Mouse (Mus musculus): ENCODE data around the gene Prpf6.
A peak's percentile ranks its signal among the peaks of the same experiment; 100 is the strongest.

The Prpf6 gene

GRCm38 (mm10) chr2:181591528-181592085, at the start of gene Prpf6:
TSS of gene Prpf6 (plus strand) at chr2:181591868.
- no peak for DNase-seq (ENCODE audit: low spot score)

GRCm38 (mm10) chr2:181546142-181546541, 45.5 kb upstream of the Prpf6 start:
- DNase-seq (ENCODE audit: low spot score) = no peak

GRCm38 (mm10) chr2:181548227-181548626, 43.4 kb upstream of the Prpf6 start:
- no peak for DNase-seq (ENCODE audit: low spot score)

GRCm38 (mm10) chr2:181548682-181549081, 43.0 kb upstream of the Prpf6 start:
- DNase-seq (ENCODE audit: low spot score) = no peak

GRCm38 (mm10) chr2:181550233-181550632, 41.4 kb upstream of the Prpf6 start:
- DNase-seq (ENCODE audit: low spot score) = no peak

GRCm38 (mm10) chr2:181553772-181554171, 37.9 kb upstream of the Prpf6 start:
- DNase-seq (ENCODE audit: low spot score) = no peak

- DNase-seq (ENCODE audit: low spot score) = no peak
These were observed 24.3 kb upstream of the Prpf6 start for GRCm38 (mm10) chr2:181567338-181567737.

- peak; percentile 72 for DNase-seq (ENCODE audit: low spot score)
These were observed 23.2 kb upstream of the Prpf6 start for GRCm38 (mm10) chr2:181568272-181569008.

GRCm38 (mm10) chr2:181569856-181570255, 21.8 kb upstream of the Prpf6 start:
- no peak for DNase-seq (ENCODE audit: low spot score)

GRCm38 (mm10) chr2:181570375-181570774, 21.3 kb upstream of the Prpf6 start:
- DNase-seq (ENCODE audit: low spot score) = no peak

- no peak for DNase-seq (ENCODE audit: low spot score)
These were observed 20.6 kb upstream of the Prpf6 start for GRCm38 (mm10) chr2:181570921-181571595.

GRCm38 (mm10) chr2:181571941-181572670, 19.6 kb upstream of the Prpf6 start:
- DNase-seq (ENCODE audit: low spot score) = no peak

- DNase-seq (ENCODE audit: low spot score) = no peak
These were observed 18.4 kb upstream of the Prpf6 start for GRCm38 (mm10) chr2:181572921-181573920.

GRCm38 (mm10) chr2:181573961-181574360, 17.7 kb upstream of the Prpf6 start:
- no peak for DNase-seq (ENCODE audit: low spot score)

GRCm38 (mm10) chr2:181574921-181575545, 16.6 kb upstream of the Prpf6 start:
- DNase-seq (ENCODE audit: low spot score) = no peak

GRCm38 (mm10) chr2:181576613-181577012, 15.1 kb upstream of the Prpf6 start:
- DNase-seq (ENCODE audit: low spot score) = no peak

GRCm38 (mm10) chr2:181577126-181577525, 14.5 kb upstream of the Prpf6 start:
- DNase-seq (ENCODE audit: low spot score) = no peak

- no peak for DNase-seq (ENCODE audit: low spot score)
These were observed 13.6 kb upstream of the Prpf6 start for GRCm38 (mm10) chr2:181577981-181578581.

GRCm38 (mm10) chr2:181578790-181579618, 12.7 kb upstream of the Prpf6 start:
- DNase-seq (ENCODE audit: low spot score) = no peak
